Mouse (Mus musculus) liver, embryonic 14.5 days (tissue): ENCODE data around the gene Rgs16.

ENCODE experiments used
- CTCF ChIP-seq: IDR thresholded peaks from 2 replicates; pipeline ENCODE4 v1.5.1; 2016; ENCODE audit warnings: antibody characterized with exemption, low read depth, control low read depth
- EP300 ChIP-seq: IDR thresholded peaks from 2 replicates; pipeline ENCODE4 v1.6.1; 2016; ENCODE audit warnings: antibody characterized with exemption, low read depth

DNA sequence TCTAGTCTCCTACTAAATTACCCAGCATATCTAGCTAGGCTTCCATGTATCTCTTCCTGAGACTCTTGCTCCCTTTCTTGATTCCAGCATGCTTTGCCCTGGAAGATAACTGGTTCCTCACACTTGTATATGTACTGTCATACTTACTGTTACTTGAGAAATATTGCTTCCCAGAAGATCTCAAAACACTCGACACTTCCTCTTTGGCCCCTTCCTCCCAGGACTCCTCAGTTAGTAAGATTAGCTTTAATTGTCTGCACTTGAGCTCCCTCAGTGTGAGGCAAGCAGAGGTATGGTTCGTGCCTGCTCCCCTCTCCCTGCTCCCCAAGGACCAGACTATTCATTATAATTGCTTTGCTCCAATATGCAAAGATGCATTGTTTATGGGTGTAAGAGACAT is 50.6 kb downstream of the Rgs16 start:
- TF ChIP-seq CTCF, result no peak
- no peak for TF ChIP-seq EP300
